Mouse (Mus musculus) forebrain, embryonic 12.5 days (tissue): ENCODE measurements around the gene Gpc6. TPM values are rescaled to one million over a fixed set of nuclear protein-coding genes. Genes with fewer than 3 reads are reported as not detected.
A peak's percentile ranks its signal among the peaks of the same experiment; 100 is the strongest.

Experiments used
- ATAC-seq: fragments of 200-750 bp; cut with Nextera tagmentation; 2 replicates; pipeline ENCODE4 v1.8.0; 2017; ENCODE audit warnings: moderate TSS enrichment; ENCODE audit not compliant: low FRiP score
- H3K27ac ChIP-seq: fragments of 300-500 bp; sonication (generic); 2 replicates; pipeline ENCODE4 v1.5.1; 2016; ENCODE audit warnings: mild to moderate bottlenecking
- H3K27me3 ChIP-seq: fragments of 300-500 bp; sonication (generic); 2 replicates; pipeline ENCODE4 v1.6.1; 2016; ENCODE audit warnings: mild to moderate bottlenecking
- H3K36me3 ChIP-seq: fragments of 300-500 bp; sonication (generic); replicated peaks from 2 replicates; pipeline ENCODE4 v1.6.1; 2016; ENCODE audit warnings: mild to moderate bottlenecking
- H3K4me1 ChIP-seq: fragments of 300-500 bp; sonication (generic); 2 replicates; pipeline ENCODE4 v1.6.1; 2016
- H3K4me2 ChIP-seq: fragments of 300-500 bp; sonication (generic); 2 replicates; pipeline ENCODE4 v1.6.1; 2016; ENCODE audit warnings: mild to moderate bottlenecking, moderate library complexity
- H3K4me3 ChIP-seq: fragments of 300-500 bp; sonication (generic); replicated peaks from 2 replicates; pipeline ENCODE4 v1.5.1; 2016; ENCODE audit warnings: mild to moderate bottlenecking
- H3K9ac ChIP-seq: fragments of 300-500 bp; sonication (generic); 2 replicates; pipeline ENCODE4 v1.6.1; 2016; ENCODE audit warnings: mild to moderate bottlenecking
- H3K9me3 ChIP-seq: fragments of 300-500 bp; sonication (generic); 2 replicates; pipeline ENCODE4 v1.6.1; 2016
- WGBS: fragments of 180-500 bp; shearing (Covaris S2); methylation state at CpG from one replicate; pipeline ENCODE4 v1.1.7; 2016; 5-methylcytosine and 5-hydroxymethylcytosine counted together
- polyA plus RNA-seq: library from polyadenylated mRNA; unstranded; fragments of >200 nt; fragmentation: Nextera tagmentation; extraction: Ambion mirVana; gene quantifications from 2 replicates; pipeline ENCODE4 v1.2.1, GENCODE M21; 2016

Gene Gpc6
- polyA plus RNA-seq, 1 experiment from 2014 or later, result 37.7 TPM

DNA sequence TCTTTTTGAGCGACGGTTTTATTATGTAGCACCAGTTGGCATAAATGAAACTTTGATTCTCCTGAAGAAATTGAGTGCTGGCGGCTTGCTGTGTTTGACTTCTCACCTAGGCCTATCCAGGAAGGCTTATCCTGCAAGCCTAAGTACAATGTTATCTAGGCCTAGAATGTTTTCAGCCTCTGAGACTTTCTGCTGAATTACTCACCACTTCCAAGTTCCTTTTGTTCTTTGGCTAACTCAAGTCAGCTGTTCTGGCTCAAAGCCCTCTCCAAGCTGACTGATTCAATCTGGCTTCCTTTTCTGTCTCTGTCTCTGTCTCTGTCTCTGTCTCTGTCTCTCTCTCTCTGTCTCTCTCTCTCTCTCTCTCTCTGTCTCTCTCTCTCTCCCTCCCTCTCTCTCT, 188.0 kb downstream of the Gpc6 start:
- no peaks in the 10 kb centered on the region for H3K4me1 ChIP-seq
- ATAC-seq, result no peak

DNA sequence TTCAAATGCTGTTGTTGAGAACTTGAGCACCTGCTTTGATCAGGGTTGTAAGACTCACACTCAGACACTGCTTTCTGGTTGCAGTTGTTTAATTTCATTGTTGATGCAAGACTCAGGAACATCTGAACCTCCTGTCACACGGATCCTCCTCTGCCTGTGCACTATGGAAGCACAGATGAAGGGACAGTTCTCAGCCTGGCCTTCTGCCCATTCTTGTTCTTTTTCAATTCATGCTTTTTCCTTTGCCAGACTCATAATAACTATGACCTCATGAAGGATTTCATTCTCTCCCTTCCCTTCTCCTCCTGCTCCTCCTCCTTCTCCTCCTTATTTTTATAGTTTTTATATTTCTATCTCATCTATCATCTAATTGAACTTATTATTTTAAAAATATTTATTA, 196.9 kb downstream of the Gpc6 start:
- no peak overlapping the region for H3K4me3 ChIP-seq
- no peaks in the 10 kb centered on the region for H3K27me3 ChIP-seq
- H3K27ac ChIP-seq, result no peak overlapping the region
- H3K36me3 ChIP-seq, result no peaks in the 10 kb centered on the region
- H3K9ac ChIP-seq, result no peak overlapping the region
- H3K4me1 ChIP-seq, result no peaks in the 10 kb centered on the region
- 26% methylated on average over 1 of the region's 1 CpGs for WGBS
- H3K9me3 ChIP-seq, result no peaks in the 10 kb centered on the region
- no peak overlapping the region for H3K4me2 ChIP-seq
- ATAC-seq, result no peak

More for the DNA sequence above, 188.0 kb downstream of the Gpc6 start:
- Histone ChIP-seq H3K36me3 (no peaks in the 10 kb centered on the region), H3K27me3 (no peaks in the 10 kb centered on the region), H3K4me3 (no peak overlapping the region), H3K9ac (no peak overlapping the region), H3K9me3 (no peaks in the 10 kb centered on the region), H3K27ac (no peak overlapping the region), H3K4me2 (no peak overlapping the region)
- 94% methylated on average over 3 of the region's 3 CpGs for WGBS

DNA sequence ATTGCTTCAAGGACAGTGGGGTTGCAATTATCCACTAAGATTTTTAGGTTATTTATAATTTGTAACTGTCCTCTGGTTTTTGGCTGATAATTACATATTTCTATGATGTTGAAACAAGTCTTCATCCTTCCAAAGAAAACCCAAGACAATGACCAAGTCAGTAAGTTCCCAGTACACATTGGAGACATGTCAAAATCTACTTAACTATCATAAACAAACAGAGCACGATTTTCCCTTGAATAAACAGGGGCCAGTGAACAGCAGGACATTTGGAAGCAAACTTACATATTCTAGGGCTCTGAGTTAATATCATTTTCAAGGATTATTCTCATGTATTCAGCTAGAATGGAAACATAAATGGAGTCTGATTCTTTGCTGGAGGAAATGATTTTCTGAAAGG, 205.2 kb downstream of the Gpc6 start:
- no peak overlapping the region for H3K4me2 ChIP-seq

DNA sequence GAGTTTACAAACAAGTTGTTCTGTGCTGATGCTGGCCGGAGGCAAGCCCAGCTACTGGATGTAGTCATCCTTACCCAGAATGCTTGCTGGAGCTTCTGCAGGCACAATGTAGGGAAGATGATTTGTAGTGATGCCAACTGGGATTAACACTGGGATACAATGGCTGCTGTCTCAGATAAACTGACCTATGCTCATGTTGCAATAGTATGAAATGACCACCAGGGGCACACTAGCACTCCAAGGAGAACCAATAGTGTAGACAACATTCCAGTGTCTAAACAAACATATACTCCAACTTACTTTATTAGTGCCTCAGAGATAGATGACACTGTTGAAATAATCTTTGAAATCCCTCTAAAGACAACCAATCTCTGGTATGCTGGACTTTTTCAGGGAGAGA, 206.2 kb downstream of the Gpc6 start:
- no peaks in the 10 kb centered on the region; the same call in 1 of the 2 replicates for H3K36me3 ChIP-seq
- no peaks in the 10 kb centered on the region for H3K27me3 ChIP-seq
- H3K4me1 ChIP-seq, result no peaks in the 10 kb centered on the region
- no peaks in the 10 kb centered on the region for H3K9me3 ChIP-seq
- 94% methylated on average over 1 of the region's 1 CpGs for WGBS
- H3K4me3 ChIP-seq, result no peak overlapping the region
- no peak overlapping the region for H3K9ac ChIP-seq
- no peak for ATAC-seq
- no peak overlapping the region for H3K4me2 ChIP-seq
- H3K27ac ChIP-seq, result no peak overlapping the region

More for the DNA sequence above, 205.2 kb downstream of the Gpc6 start:
- Histone ChIP-seq H3K27ac (no peak overlapping the region), H3K4me1 (no peaks in the 10 kb centered on the region), H3K9ac (no peak overlapping the region), H3K36me3 (no peaks in the 10 kb centered on the region; the same call in 1 of the 2 replicates), H3K27me3 (no peaks in the 10 kb centered on the region), H3K9me3 (no peaks in the 10 kb centered on the region), H3K4me3 (no peak overlapping the region)
- no peak for ATAC-seq
- 78% methylated on average over 1 of the region's 1 CpGs for WGBS

DNA sequence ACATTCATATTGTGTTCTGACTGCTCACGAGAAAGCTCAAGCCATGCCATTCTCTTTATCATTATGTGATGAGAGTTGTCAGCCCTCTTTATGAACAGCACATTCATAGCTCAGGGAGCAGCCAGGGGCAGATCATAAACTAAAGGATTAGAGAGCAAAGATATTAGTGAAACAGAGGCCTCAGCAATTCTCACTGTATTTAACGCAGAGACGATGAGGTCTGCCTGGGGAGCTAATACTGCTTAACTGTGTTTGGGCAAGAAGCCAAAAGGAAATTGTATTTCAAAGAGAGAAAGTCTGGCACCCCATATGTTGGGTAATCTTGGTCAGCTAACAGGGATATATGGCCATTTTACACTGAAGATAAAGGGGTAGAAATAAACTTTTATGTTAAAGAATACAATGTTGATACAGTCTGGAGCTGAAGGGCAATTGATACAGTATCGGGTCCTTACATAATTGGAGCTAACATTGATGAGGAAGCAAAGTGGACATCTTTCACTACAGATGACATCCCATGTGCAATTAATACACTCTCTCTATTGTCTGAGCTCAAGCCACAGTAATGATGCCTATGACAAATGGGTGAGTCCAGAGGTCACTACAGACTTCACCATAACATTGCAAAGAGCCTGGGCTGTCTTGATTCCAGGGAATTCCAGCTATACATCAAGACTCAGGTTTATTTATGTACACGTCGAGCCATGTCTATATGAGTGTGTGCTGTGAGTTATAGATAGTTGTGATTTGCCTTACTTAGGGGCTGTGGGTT, 216.1 kb downstream of the Gpc6 start:
- 0 out of 2 replicates have a peak, but pooled peaks have one; percentile 60 for ATAC-seq
- no peaks in the 10 kb centered on the region for H3K27me3 ChIP-seq
- H3K9ac ChIP-seq, result no peak overlapping the region
- H3K4me1 ChIP-seq, result no peaks in the 10 kb centered on the region
- no peaks in the 10 kb centered on the region for H3K36me3 ChIP-seq
- no peak overlapping the region for H3K4me3 ChIP-seq
- no peak overlapping the region for H3K4me2 ChIP-seq
- WGBS, result 70% methylated on average over 6 of the region's 6 CpGs
- no peaks in the 10 kb centered on the region for H3K9me3 ChIP-seq
- H3K27ac ChIP-seq, result peak overlapping the region; percentile 19; the same call in 1 of the 2 replicates

DNA sequence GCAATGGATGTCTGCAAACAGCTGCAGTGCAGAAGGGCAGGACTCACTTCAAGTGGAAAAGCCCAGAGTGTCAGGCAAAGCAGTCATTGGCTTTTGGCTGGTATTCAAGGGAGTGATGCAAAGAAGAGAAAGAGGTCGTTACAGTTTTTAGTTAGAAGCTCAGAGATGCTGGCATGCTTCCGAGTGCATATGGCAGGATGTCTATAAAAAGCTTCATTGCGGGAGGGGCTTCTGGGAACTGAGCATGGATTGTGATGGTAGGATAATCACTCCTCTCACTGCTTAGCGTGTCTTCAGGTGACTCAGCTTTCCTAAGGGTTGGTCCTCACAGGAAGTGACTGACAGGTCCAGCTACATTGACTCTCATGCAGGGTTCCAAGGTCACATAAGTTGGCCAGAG, 221.0 kb downstream of the Gpc6 start:
- Histone ChIP-seq H3K4me3 (no peak overlapping the region), H3K4me2 (no peak overlapping the region), H3K27me3 (no peaks in the 10 kb centered on the region), H3K9ac (no peak overlapping the region), H3K4me1 (no peaks in the 10 kb centered on the region), H3K27ac (no peak overlapping the region), H3K36me3 (no peaks in the 10 kb centered on the region), H3K9me3 (no peaks in the 10 kb centered on the region)
- WGBS, result 77% methylated on average over 4 of the region's 4 CpGs
- ATAC-seq, result no peak

DNA sequence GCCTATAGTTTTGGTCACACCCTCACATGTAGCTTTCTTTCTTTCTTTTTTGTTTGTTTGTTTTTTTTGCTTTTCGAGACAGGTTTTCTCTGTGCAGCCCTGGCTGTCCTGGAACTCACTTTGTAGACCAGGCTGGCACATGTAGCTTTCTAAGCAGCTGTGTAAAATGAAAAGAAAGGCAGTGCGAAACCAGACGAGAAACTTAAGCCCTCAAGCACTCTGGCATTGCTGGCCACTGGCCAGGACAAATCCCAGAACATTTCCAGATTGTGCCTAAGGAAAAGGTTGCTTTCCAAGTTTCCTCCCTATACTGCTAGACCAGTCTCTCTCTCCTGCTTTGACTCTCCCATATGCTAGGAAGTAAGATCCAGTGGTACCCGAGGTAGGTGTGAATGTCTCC, 221.6 kb downstream of the Gpc6 start:
- Histone ChIP-seq H3K4me2 (no peak overlapping the region), H3K4me1 (no peaks in the 10 kb centered on the region), H3K4me3 (no peak overlapping the region), H3K9me3 (no peaks in the 10 kb centered on the region), H3K27me3 (no peaks in the 10 kb centered on the region), H3K27ac (no peak overlapping the region), H3K9ac (no peak overlapping the region), H3K36me3 (no peaks in the 10 kb centered on the region)
- ATAC-seq, result no peak
- WGBS, result 71% methylated on average over 4 of the region's 4 CpGs

DNA sequence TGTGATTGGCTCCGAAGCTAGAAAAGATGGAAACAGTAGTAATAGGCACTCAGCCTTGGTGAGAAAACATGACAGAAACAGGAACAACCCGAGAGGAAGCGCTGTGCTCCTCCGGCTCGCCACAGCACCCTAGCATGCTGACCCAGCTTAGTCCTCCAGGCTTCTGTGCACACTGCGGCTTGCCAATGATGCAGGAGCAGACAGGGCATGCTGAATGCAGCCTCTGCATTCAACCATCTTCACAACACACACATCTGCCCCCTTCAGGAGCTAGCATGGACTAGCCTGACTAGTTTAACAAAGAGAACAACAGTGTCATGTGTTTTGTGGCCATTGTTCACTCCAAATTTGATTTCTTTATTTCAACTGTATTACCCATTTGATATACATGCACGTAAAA, 226.5 kb downstream of the Gpc6 start:
- Histone ChIP-seq H3K27ac (no peak overlapping the region), H3K9me3 (no peaks in the 10 kb centered on the region), H3K9ac (no peak overlapping the region), H3K36me3 (no peaks in the 10 kb centered on the region), H3K4me3 (no peak overlapping the region), H3K27me3 (no peaks in the 10 kb centered on the region), H3K4me1 (no peaks in the 10 kb centered on the region), H3K4me2 (no peak overlapping the region)
- ATAC-seq, result 0 out of 2 replicates have a peak, but pooled peaks have one; percentile 23
- 89% methylated on average over 7 of the region's 7 CpGs for WGBS

DNA sequence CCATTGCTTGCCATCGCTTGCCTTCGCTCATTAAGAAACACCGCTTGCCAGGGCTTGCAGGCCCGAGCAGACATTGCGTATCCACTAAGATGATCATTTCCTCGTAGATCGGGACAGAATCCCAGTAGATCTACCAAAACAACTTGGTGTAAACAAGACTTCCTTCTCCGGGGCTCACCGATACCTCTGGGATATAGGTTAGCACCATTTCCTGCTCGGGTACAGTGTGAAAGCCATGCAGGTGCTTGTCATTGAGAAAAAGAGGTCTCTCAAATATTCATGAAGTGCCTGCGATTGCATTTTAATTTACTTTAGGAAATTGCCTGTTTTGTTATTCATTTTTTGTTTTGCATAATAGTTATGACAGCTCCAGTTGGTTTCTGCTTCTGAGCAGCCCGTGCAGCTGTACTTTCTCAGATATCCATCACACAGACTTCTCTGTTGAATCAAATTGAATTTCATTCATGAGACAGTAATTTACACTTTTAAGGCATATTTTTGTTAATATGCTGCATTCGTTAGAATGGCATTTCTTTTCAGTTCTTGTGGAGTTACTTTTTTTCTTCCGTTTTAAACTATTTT, 230.9 kb downstream of the Gpc6 start:
- no peak overlapping the region for H3K4me2 ChIP-seq
- no peak for ATAC-seq
- H3K27me3 ChIP-seq, result no peaks in the 10 kb centered on the region
- peaks cover 3% of the 10 kb centered on the region for H3K4me1 ChIP-seq
- no peaks in the 10 kb centered on the region for H3K9me3 ChIP-seq
- no peaks in the 10 kb centered on the region for H3K36me3 ChIP-seq
- no peak overlapping the region for H3K4me3 ChIP-seq
- WGBS, result 87% methylated on average over 14 of the region's 14 CpGs
- no peak overlapping the region for H3K27ac ChIP-seq
- H3K9ac ChIP-seq, result no peak overlapping the region

DNA sequence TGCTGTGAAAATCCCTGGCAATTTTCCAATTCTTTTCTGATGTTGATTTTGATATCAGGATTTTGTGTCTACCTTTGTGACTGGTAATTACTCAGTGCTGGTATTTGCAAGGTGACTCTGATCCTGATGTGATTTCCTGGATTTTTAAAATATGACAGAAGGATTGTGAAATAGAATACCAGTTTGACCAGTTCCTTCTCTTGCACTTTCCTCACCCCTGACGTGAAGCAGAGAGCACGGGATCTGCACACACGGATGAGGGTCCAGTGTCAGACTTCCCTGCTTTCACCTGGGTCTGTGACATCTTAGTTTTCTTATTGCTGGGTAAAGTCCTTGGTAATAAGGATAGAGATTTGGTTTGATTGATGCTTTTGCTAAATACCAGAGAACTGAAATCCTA, 232.3 kb downstream of the Gpc6 start:
- Histone ChIP-seq H3K9me3 (no peaks in the 10 kb centered on the region), H3K9ac (no peak overlapping the region), H3K36me3 (no peaks in the 10 kb centered on the region), H3K4me2 (no peak overlapping the region), H3K27me3 (no peaks in the 10 kb centered on the region), H3K27ac (no peak overlapping the region), H3K4me1 (peaks cover 6% of the 10 kb centered on the region), H3K4me3 (no peak overlapping the region)
- WGBS, result 88% methylated on average over 3 of the region's 3 CpGs
- ATAC-seq, result no peak

DNA sequence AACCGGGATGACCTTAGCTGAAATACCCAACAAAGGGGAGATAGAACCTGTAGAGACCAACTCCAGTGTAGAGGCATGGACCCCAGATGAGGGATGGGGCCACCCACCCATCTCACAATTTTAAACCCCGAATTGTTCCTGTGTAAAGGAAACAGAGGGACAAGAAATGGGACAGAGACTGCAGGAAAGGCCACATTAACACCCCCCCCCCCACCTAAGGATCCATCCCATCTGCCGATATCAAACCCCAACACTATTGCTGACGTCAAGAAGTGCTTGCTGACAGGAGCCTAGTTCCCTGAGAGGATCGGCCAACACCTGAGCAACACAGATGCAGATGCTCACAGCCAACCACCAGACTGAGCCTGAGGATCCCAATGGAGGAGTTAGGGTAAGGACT, 241.2 kb downstream of the Gpc6 start:
- Histone ChIP-seq H3K27me3 (no peaks in the 10 kb centered on the region), H3K9ac (no peak overlapping the region), H3K9me3 (no peaks in the 10 kb centered on the region), H3K27ac (no peak overlapping the region), H3K4me3 (no peak overlapping the region), H3K36me3 (no peaks in the 10 kb centered on the region), H3K4me2 (no peak overlapping the region), H3K4me1 (no peaks in the 10 kb centered on the region)
- WGBS, result 97% methylated on average over 5 of the region's 5 CpGs
- ATAC-seq, result no peak

DNA sequence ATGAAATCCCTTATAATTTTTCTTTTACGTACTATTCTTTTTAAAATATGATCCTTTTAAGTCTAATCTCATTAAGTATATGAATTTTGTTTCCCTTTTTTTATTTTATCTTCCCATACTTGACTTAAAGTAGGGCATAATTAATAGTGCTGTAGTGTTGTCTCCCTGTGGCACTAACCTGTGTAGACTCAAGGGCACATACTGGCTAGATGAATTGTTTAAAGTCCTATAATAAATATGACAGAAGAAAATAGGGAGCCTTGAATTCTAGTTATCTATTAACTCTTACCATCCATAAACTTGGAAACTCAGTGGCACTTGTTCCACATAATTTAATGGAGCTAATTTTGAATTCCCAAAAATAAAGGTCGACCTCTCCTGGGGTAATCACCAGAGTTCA, 268.2 kb downstream of the Gpc6 start:
- 91% methylated on average over 2 of the region's 2 CpGs for WGBS
- no peak for ATAC-seq

DNA sequence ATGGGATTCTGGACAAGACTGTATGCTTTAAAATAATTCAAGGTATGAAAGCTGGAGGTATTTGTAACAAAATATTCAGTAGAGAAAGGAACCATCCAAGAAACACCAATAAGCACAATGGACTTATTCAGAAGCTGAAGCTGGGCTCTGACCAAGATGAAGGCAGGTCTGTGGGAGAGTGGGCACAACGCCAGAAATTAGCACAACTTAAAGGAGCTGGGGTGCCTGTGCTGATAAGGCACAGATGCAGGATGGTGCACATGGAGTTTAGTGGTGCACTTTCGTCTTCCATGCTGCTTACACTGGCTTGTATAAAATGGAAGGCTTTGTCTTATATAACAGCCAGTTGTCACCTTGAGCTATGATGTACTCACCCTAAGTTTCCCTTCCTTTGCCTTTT, 276.9 kb downstream of the Gpc6 start:
- Histone ChIP-seq H3K9me3 (no peaks in the 10 kb centered on the region), H3K9ac (no peak overlapping the region), H3K27ac (no peak overlapping the region), H3K36me3 (no peaks in the 10 kb centered on the region), H3K4me1 (no peaks in the 10 kb centered on the region), H3K4me3 (no peak overlapping the region), H3K27me3 (no peaks in the 10 kb centered on the region), H3K4me2 (no peak overlapping the region)
- WGBS, result 75% methylated on average over 2 of the region's 2 CpGs
- ATAC-seq, result 0 out of 2 replicates have a peak, but pooled peaks have one; percentile 33

More for the DNA sequence above, 268.2 kb downstream of the Gpc6 start:
- Histone ChIP-seq H3K4me3 (no peak overlapping the region), H3K36me3 (no peaks in the 10 kb centered on the region), H3K9me3 (no peaks in the 10 kb centered on the region), H3K27me3 (no peaks in the 10 kb centered on the region), H3K27ac (no peak overlapping the region), H3K9ac (no peak overlapping the region), H3K4me2 (no peak overlapping the region), H3K4me1 (no peaks in the 10 kb centered on the region)
